Mouse (Mus musculus): Measurements from ENCODE around the gene Tmem248. TPM values are rescaled to one million over a fixed set of nuclear protein-coding genes. Genes with fewer than 3 reads are reported as not detected.

The Tmem248 gene
- polyA plus RNA-seq, 1 experiment from 2014 or later: 45.5 TPM

DNA sequence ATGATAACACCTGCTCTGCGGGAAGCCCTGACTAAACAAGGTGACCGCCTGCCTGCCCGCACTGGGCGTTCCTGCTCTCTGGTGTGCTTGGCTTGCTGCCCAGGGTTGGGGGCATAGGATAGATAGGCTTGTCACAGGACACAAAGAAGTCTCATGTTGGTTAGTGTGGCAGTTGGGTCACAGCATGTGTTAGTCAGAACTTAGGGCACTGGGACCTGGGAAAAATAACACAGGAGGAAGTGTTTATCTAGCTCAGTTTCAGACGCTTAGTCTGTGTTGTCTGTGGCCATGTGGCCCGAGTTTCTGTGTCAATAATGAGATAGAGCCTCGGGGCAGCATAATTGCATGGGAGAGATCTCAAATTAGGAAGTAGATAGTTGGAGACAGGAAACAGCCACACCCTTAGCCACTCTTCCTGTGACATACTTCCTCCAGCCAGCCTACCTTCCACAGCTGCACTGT is 61.2 kb downstream of the Tmem248 start:
- H3K9me3 ChIP-seq (ENCODE audit: control insufficient read depth, low read length): no peaks in the 10 kb centered on the region
- 81% methylated on average over 7 of the region's 7 CpGs for WGBS
- no peaks in the 10 kb centered on the region for H3K27me3 ChIP-seq (replicated peaks; ENCODE audit: control insufficient read depth, insufficient read depth, low read length)
- H3K36me3 ChIP-seq (ENCODE audit: control insufficient read depth, insufficient read depth, low read length): peaks cover 61% of the 10 kb centered on the region
- no peak for ATAC-seq (replicated peaks; ENCODE audit: low FRiP score, low TSS enrichment, low read depth)
- H3K4me3 ChIP-seq (ENCODE audit: low read depth, low read length): no peak overlapping the region
- H3K4me2 ChIP-seq (ENCODE audit: low read length): no peak overlapping the region
- H3K9ac ChIP-seq (ENCODE audit: low read length): no peak overlapping the region
- H3K4me1 ChIP-seq (replicated peaks; ENCODE audit: control insufficient read depth, insufficient read depth, low read length): no peaks in the 10 kb centered on the region
- H3K27ac ChIP-seq (ENCODE audit: low read depth): no peak overlapping the region
- no peak for DNase-seq (ENCODE audit: low spot score)

DNA sequence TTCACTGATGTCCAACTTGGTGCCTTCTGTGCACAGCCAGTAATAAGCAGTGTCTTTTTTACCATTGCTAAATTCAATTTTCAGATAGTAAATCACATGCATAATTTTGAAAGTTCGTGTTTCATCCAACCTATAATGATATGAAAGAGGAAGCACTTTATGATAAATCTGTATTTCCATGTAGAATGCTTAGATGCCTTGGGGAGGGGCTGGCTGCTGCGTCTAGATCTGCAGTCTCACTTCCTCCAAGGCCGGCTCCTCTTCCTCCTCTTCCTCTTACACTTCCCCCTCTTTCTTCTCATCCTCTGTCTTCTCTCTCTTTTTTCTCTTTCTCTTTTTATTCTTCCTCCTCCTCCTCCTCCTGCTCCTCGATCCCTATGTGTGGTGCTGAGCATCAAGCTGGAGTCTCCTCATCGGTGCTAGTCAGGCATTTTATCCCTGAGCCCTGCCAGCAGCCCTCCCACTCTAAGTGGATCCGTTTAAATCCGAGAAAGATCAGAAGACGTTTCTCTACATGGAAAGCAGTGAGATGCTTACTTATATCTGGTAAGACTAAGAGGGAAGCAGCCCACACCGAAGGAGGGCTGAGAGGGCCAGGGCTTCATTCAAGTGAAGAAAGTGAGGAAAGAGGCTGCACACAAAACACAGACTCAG is 66.3 kb downstream of the Tmem248 start:
- H3K9ac ChIP-seq (ENCODE audit: low read length): no peak overlapping the region
- H3K27me3 ChIP-seq (replicated peaks; ENCODE audit: control insufficient read depth, insufficient read depth, low read length): no peaks in the 10 kb centered on the region
- 98% methylated on average over 9 of the region's 9 CpGs for WGBS
- H3K9me3 ChIP-seq (ENCODE audit: control insufficient read depth, low read length): no peaks in the 10 kb centered on the region
- H3K27ac ChIP-seq (ENCODE audit: low read depth): no peak overlapping the region
- H3K36me3 ChIP-seq (ENCODE audit: control insufficient read depth, insufficient read depth, low read length): peaks cover 49% of the 10 kb centered on the region
- H3K4me3 ChIP-seq (ENCODE audit: low read depth, low read length): no peak overlapping the region
- no peak overlapping the region for H3K4me2 ChIP-seq (ENCODE audit: low read length)
- H3K4me1 ChIP-seq (replicated peaks; ENCODE audit: control insufficient read depth, insufficient read depth, low read length): no peaks in the 10 kb centered on the region
- ATAC-seq (replicated peaks; ENCODE audit: low FRiP score, low TSS enrichment, low read depth) (no peak), DNase-seq (ENCODE audit: low spot score) (no peak)

DNA sequence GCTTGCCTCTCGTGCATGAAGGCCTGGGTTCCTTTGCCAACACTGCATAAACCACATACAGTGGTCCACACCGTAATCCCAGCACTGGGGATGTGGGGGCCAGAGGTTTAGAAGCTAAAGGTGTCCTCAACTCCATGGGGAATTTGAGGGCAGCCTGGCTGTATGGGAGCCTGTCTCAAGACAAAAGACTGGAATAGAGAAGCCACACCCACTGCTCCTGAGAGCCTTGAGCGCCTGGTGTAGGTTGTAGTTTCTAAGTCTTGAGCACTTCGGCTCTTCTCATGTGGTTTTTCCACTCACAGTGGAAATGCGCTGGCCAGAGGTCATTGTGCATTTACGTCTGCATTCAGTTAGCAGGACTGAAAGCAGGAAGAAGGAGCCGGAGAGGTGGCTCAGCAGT is 71.2 kb downstream of the Tmem248 start:
- Histone ChIP-seq H3K9ac (ENCODE audit: low read length) (no peak overlapping the region), H3K27me3 (replicated peaks; ENCODE audit: control insufficient read depth, insufficient read depth, low read length) (no peaks in the 10 kb centered on the region), H3K36me3 (ENCODE audit: control insufficient read depth, insufficient read depth, low read length) (peaks cover 41% of the 10 kb centered on the region), H3K9me3 (ENCODE audit: control insufficient read depth, low read length) (0 out of 2 replicates have a peak, but pooled peaks cover 3% of the 10 kb centered on the region), H3K4me2 (ENCODE audit: low read length) (no peak overlapping the region), H3K27ac (ENCODE audit: low read depth) (no peak overlapping the region), H3K4me3 (ENCODE audit: low read depth, low read length) (no peak overlapping the region), H3K4me1 (replicated peaks; ENCODE audit: control insufficient read depth, insufficient read depth, low read length) (no peaks in the 10 kb centered on the region)
- 94% methylated on average over 7 of the region's 7 CpGs for WGBS
- ATAC-seq (replicated peaks; ENCODE audit: low FRiP score, low TSS enrichment, low read depth) (no peak), DNase-seq (ENCODE audit: low spot score) (no peak)

DNA sequence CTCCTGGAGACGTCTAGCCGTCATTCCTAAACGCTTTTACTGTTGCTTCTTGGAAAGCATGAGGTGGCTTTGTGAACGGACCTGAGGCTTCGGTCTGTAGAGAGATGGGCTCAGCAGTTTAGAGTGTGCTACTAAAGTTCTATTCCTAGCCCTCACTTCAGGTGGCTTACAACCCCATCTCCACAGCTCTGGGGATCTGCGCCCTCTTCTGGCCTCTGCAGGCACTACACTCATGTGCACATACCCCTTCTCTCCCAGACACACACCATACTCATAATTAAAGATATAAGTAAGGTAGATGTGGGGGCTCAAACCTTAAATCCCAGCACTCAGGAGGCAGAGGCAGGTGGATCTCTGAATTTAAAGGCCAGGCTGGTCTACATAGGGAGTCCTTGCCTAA is 73.4 kb downstream of the Tmem248 start:
- H3K4me2 ChIP-seq (ENCODE audit: low read length): no peak overlapping the region
- no peak for ATAC-seq (replicated peaks; ENCODE audit: low FRiP score, low TSS enrichment, low read depth)
- peaks cover 37% of the 10 kb centered on the region for H3K36me3 ChIP-seq (ENCODE audit: control insufficient read depth, insufficient read depth, low read length)
- WGBS: 99% methylated on average over 6 of the region's 6 CpGs
- no peak overlapping the region for H3K27ac ChIP-seq (ENCODE audit: low read depth)
- no peak overlapping the region for H3K4me3 ChIP-seq (ENCODE audit: low read depth, low read length)
- H3K9ac ChIP-seq (ENCODE audit: low read length): no peak overlapping the region
- no peaks in the 10 kb centered on the region for H3K27me3 ChIP-seq (replicated peaks; ENCODE audit: control insufficient read depth, insufficient read depth, low read length)
- DNase-seq (ENCODE audit: low spot score): no peak
- no peaks in the 10 kb centered on the region for H3K4me1 ChIP-seq (replicated peaks; ENCODE audit: control insufficient read depth, insufficient read depth, low read length)
- H3K9me3 ChIP-seq (ENCODE audit: control insufficient read depth, low read length): 0 out of 2 replicates have a peak, but pooled peaks cover 3% of the 10 kb centered on the region

DNA sequence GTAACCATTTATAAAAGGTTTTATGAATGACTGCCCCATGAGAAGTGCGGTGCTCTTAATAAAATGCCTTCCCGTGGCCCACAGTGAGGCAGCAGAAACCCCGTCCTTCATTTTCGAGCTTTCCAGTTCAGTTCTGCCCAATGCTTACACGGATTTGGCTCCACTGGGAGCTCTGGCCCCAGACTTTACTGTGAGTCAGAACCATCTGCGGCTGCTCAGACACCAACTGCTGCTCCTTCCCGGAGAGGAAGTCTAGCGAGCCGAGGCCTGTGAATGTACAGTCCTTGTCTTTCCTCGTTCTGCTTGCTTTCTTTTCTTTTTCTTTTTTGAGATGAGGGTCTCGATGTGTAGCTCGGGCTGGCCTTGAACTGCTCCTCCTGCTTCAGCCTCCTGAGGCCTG is 73.9 kb downstream of the Tmem248 start:
- no peak for ATAC-seq (replicated peaks; ENCODE audit: low FRiP score, low TSS enrichment, low read depth)

DNA sequence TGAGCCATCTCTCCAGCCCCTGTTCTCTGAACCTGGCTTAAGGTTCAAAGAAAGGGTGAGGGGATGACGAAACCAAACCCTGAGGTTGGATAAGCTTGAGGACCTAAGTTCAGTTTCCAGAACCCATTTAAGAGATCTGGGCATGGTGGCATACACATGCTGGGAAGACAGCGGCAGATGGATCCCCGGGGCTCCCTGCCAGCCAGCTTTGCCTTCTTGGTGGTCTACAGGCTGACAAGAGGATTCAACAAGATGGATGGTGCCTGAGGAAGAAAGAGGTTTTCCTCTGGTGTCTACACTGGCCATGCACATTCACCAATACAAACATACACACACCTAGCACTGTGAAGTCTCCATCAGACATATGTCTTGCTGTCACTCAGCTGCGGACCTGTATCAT is 76.1 kb downstream of the Tmem248 start:
- Histone ChIP-seq H3K27me3 (replicated peaks; ENCODE audit: control insufficient read depth, insufficient read depth, low read length) (no peaks in the 10 kb centered on the region), H3K4me3 (ENCODE audit: low read depth, low read length) (no peak overlapping the region), H3K9ac (ENCODE audit: low read length) (no peak overlapping the region), H3K9me3 (ENCODE audit: control insufficient read depth, low read length) (0 out of 2 replicates have a peak, but pooled peaks cover 3% of the 10 kb centered on the region), H3K4me2 (ENCODE audit: low read length) (no peak overlapping the region), H3K4me1 (replicated peaks; ENCODE audit: control insufficient read depth, insufficient read depth, low read length) (no peaks in the 10 kb centered on the region), H3K27ac (ENCODE audit: low read depth) (no peak overlapping the region), H3K36me3 (ENCODE audit: control insufficient read depth, insufficient read depth, low read length) (peaks cover 50% of the 10 kb centered on the region)
- DNase-seq (ENCODE audit: low spot score) (no peak), ATAC-seq (replicated peaks; ENCODE audit: low FRiP score, low TSS enrichment, low read depth) (no peak)
- WGBS: 92% methylated on average over 4 of the region's 4 CpGs

More for the DNA sequence above, 73.9 kb downstream of the Tmem248 start:
- Histone ChIP-seq H3K27me3 (replicated peaks; ENCODE audit: control insufficient read depth, insufficient read depth, low read length) (no peaks in the 10 kb centered on the region), H3K4me2 (ENCODE audit: low read length) (no peak overlapping the region), H3K4me1 (replicated peaks; ENCODE audit: control insufficient read depth, insufficient read depth, low read length) (no peaks in the 10 kb centered on the region), H3K36me3 (ENCODE audit: control insufficient read depth, insufficient read depth, low read length) (peaks cover 37% of the 10 kb centered on the region), H3K27ac (ENCODE audit: low read depth) (no peak overlapping the region), H3K4me3 (ENCODE audit: low read depth, low read length) (no peak overlapping the region), H3K9ac (ENCODE audit: low read length) (no peak overlapping the region), H3K9me3 (ENCODE audit: control insufficient read depth, low read length) (0 out of 2 replicates have a peak, but pooled peaks cover 3% of the 10 kb centered on the region)
- no peak for DNase-seq (ENCODE audit: low spot score)
- WGBS: 94% methylated on average over 12 of the region's 12 CpGs

Other genes with a start within 250 kb of the Tmem248 start
- gene Gusb, start 214.0 kb upstream of the Tmem248 start, polyA plus RNA-seq (2014; fragmentation: Nextera tagmentation; extraction: Ambion mirVana): 94.9 and 98.4 TPM in 2 replicates
- 44.6 and 55.7 TPM in 2 replicates for gene Asl, start 187.8 kb upstream of the Tmem248 start, polyA plus RNA-seq (2014; fragmentation: Nextera tagmentation; extraction: Ambion mirVana)
- gene Crcp, start 187.8 kb upstream of the Tmem248 start, polyA plus RNA-seq (2014; fragmentation: Nextera tagmentation; extraction: Ambion mirVana): 19.7 and 23.4 TPM in 2 replicates
- gene Tpst1, start 143.8 kb upstream of the Tmem248 start, polyA plus RNA-seq (2014; fragmentation: Nextera tagmentation; extraction: Ambion mirVana): 68.4 and 70.0 TPM in 2 replicates
- gene Kctd7, start 72.2 kb upstream of the Tmem248 start, polyA plus RNA-seq (2014; fragmentation: Nextera tagmentation; extraction: Ambion mirVana): 5.3 and 5.5 TPM in 2 replicates
- gene Rabgef1, start 45.3 kb upstream of the Tmem248 start, polyA plus RNA-seq (2014; fragmentation: Nextera tagmentation; extraction: Ambion mirVana): 22.3 and 24.7 TPM in 2 replicates
- 60.3 and 60.5 TPM in 2 replicates for gene Sbds, start 38.4 kb downstream of the Tmem248 start, polyA plus RNA-seq (2014; fragmentation: Nextera tagmentation; extraction: Ambion mirVana)
- 31.5 and 32.4 TPM in 2 replicates for gene Tyw1, start 38.5 kb downstream of the Tmem248 start, polyA plus RNA-seq (2014; fragmentation: Nextera tagmentation; extraction: Ambion mirVana)
- not detected in 2 replicates for gene Caln1, start 152.4 kb downstream of the Tmem248 start, polyA plus RNA-seq (2014; fragmentation: Nextera tagmentation; extraction: Ambion mirVana)
- not detected in 2 replicates for gene A330070K13Rik, start 167.6 kb downstream of the Tmem248 start, polyA plus RNA-seq (2014; fragmentation: Nextera tagmentation; extraction: Ambion mirVana)

All from intestine, embryonic 14.5 days (tissue).